Mouse (Mus musculus): ENCODE results near the gene Dnajb8. TPM values are rescaled to one million over a fixed set of nuclear protein-coding genes. Genes with fewer than 3 reads are reported as not detected.

The Dnajb8 gene
- polyA plus RNA-seq, 1 experiment from 2014 or later: not detected

GRCm38 (mm10) chr6:88276221-88276620 lies 54.2 kb downstream of the Dnajb8 start:
- Histone ChIP-seq H3K9ac (no peak overlapping the region), H3K4me1 (no peaks in the 10 kb centered on the region; the same call in 1 of the 2 replicates), H3K4me2 (replicated peaks) (no peak overlapping the region), H3K27me3 (replicated peaks) (no peaks in the 10 kb centered on the region), H3K36me3 (no peaks in the 10 kb centered on the region), H3K9me3 (no peaks in the 10 kb centered on the region), H3K27ac (no peak overlapping the region), H3K4me3 (no peak overlapping the region)
- 91% methylated on average over 4 of the region's 4 CpGs for WGBS
- no peak for ATAC-seq (ENCODE audit: low FRiP score, low read depth)

- no peak for ATAC-seq (ENCODE audit: low FRiP score, low read depth)
- Histone ChIP-seq H3K4me2 (replicated peaks) (no peak overlapping the region), H3K9me3 (no peaks in the 10 kb centered on the region), H3K36me3 (no peaks in the 10 kb centered on the region), H3K9ac (no peak overlapping the region), H3K27ac (no peak overlapping the region), H3K4me3 (no peak overlapping the region), H3K27me3 (replicated peaks) (no peaks in the 10 kb centered on the region), H3K4me1 (no peaks in the 10 kb centered on the region; the same call in 1 of the 2 replicates)
- 91% methylated on average over 4 of the region's 4 CpGs for WGBS
Observed at GRCm38 (mm10) chr6:88277242-88277641, 55.2 kb downstream of the Dnajb8 start.

GRCm38 (mm10) chr6:88278141-88278540 lies 56.1 kb downstream of the Dnajb8 start:
- no peaks in the 10 kb centered on the region for H3K27me3 ChIP-seq (replicated peaks)
- ATAC-seq (ENCODE audit: low FRiP score, low read depth): no peak

GRCm38 (mm10) chr6:88290129-88290766 lies 68.2 kb downstream of the Dnajb8 start:
- no peaks in the 10 kb centered on the region for H3K4me1 ChIP-seq
- no peak overlapping the region for H3K4me2 ChIP-seq (replicated peaks)
- no peaks in the 10 kb centered on the region for H3K36me3 ChIP-seq
- no peak overlapping the region for H3K9ac ChIP-seq
- H3K4me3 ChIP-seq: no peak overlapping the region
- WGBS: 85% methylated on average over 6 of the region's 6 CpGs
- H3K27me3 ChIP-seq (replicated peaks): no peaks in the 10 kb centered on the region
- no peak for ATAC-seq (ENCODE audit: low FRiP score, low read depth)
- no peaks in the 10 kb centered on the region for H3K9me3 ChIP-seq
- no peak overlapping the region for H3K27ac ChIP-seq

More at GRCm38 (mm10) chr6:88278141-88278540, 56.1 kb downstream of the Dnajb8 start:
- 76% methylated on average over 2 of the region's 2 CpGs for WGBS
- H3K9me3 ChIP-seq: no peaks in the 10 kb centered on the region
- no peak overlapping the region for H3K4me3 ChIP-seq
- no peak overlapping the region for H3K9ac ChIP-seq
- H3K36me3 ChIP-seq: no peaks in the 10 kb centered on the region
- no peak overlapping the region for H3K4me2 ChIP-seq (replicated peaks)
- H3K4me1 ChIP-seq: no peaks in the 10 kb centered on the region; the same call in 1 of the 2 replicates
- H3K27ac ChIP-seq: no peak overlapping the region

- Histone ChIP-seq H3K9me3 (no peaks in the 10 kb centered on the region), H3K9ac (no peak overlapping the region)
- WGBS: 78% methylated on average over 4 of the region's 4 CpGs
Observed at GRCm38 (mm10) chr6:88292274-88292909, 70.3 kb downstream of the Dnajb8 start.

GRCm38 (mm10) chr6:88299491-88299890 lies 77.4 kb downstream of the Dnajb8 start:
- Histone ChIP-seq H3K9ac (no peak overlapping the region), H3K27ac (no peak overlapping the region), H3K4me3 (no peak overlapping the region), H3K27me3 (replicated peaks) (no peaks in the 10 kb centered on the region), H3K4me2 (replicated peaks) (no peak overlapping the region), H3K36me3 (peaks cover 8% of the 10 kb centered on the region), H3K9me3 (no peaks in the 10 kb centered on the region), H3K4me1 (no peaks in the 10 kb centered on the region)
- 53% methylated on average over 2 of the region's 2 CpGs for WGBS
- ATAC-seq (ENCODE audit: low FRiP score, low read depth): no peak

More at GRCm38 (mm10) chr6:88292274-88292909, 70.3 kb downstream of the Dnajb8 start:
- H3K4me1 ChIP-seq: no peaks in the 10 kb centered on the region
- no peak overlapping the region for H3K4me2 ChIP-seq (replicated peaks)
- no peak for ATAC-seq (ENCODE audit: low FRiP score, low read depth)
- H3K27ac ChIP-seq: no peak overlapping the region
- no peaks in the 10 kb centered on the region for H3K27me3 ChIP-seq (replicated peaks)
- H3K4me3 ChIP-seq: no peak overlapping the region
- H3K36me3 ChIP-seq: peaks cover 3% of the 10 kb centered on the region

- Histone ChIP-seq H3K9ac (no peak overlapping the region), H3K27ac (no peak overlapping the region), H3K36me3 (peaks cover 8% of the 10 kb centered on the region), H3K4me3 (no peak overlapping the region), H3K27me3 (replicated peaks) (no peaks in the 10 kb centered on the region), H3K4me1 (no peaks in the 10 kb centered on the region), H3K4me2 (replicated peaks) (no peak overlapping the region), H3K9me3 (no peaks in the 10 kb centered on the region)
- WGBS: 72% methylated on average over 7 of the region's 7 CpGs
- ATAC-seq (ENCODE audit: low FRiP score, low read depth): no peak
Observed at GRCm38 (mm10) chr6:88301234-88301633, 79.2 kb downstream of the Dnajb8 start.

Other genes with a start within 250 kb of the Dnajb8 start
- gene H1fx, start 240.6 kb upstream of the Dnajb8 start, polyA plus RNA-seq (2016; fragmentation: Nextera tagmentation; extraction: Ambion mirVana): 114 TPM in 2 replicates
- gene Rab7, start 177.0 kb upstream of the Dnajb8 start, polyA plus RNA-seq (2016; fragmentation: Nextera tagmentation; extraction: Ambion mirVana): 231 and 251 TPM in 2 replicates
- 264 and 275 TPM in 2 replicates for gene Rpn1, start 137.8 kb upstream of the Dnajb8 start, polyA plus RNA-seq (2016; fragmentation: Nextera tagmentation; extraction: Ambion mirVana)
- 9.0 and 13.7 TPM in 2 replicates for gene Gata2, start 28.4 kb upstream of the Dnajb8 start, polyA plus RNA-seq (2016; fragmentation: Nextera tagmentation; extraction: Ambion mirVana)
- gene Eefsec, start 224.3 kb downstream of the Dnajb8 start, polyA plus RNA-seq (2016; fragmentation: Nextera tagmentation; extraction: Ambion mirVana): 26.2 and 29.2 TPM in 2 replicates
- 112 and 115 TPM in 2 replicates for gene Ruvbl1, start 243.1 kb downstream of the Dnajb8 start, polyA plus RNA-seq (2016; fragmentation: Nextera tagmentation; extraction: Ambion mirVana)

Measured in neural tube, embryonic 12.5 days (tissue).